Mouse (Mus musculus): ENCODE data around the gene Catsper2. TPM values are rescaled to one million over a fixed set of nuclear protein-coding genes. Genes with fewer than 3 reads are reported as not detected.

The Catsper2 gene
- polyA plus RNA-seq, 1 experiment = 3.6 TPM

- Histone ChIP-seq H3K27ac (replicated peaks; ENCODE audit: low read depth, low read length) (peak overlapping the region; percentile 89), H3K4me1 (ENCODE audit: control insufficient read depth, insufficient read depth, insufficient read length, low read length) (no peaks in the 10 kb centered on the region), H3K4me3 (ENCODE audit: insufficient read depth, low read depth, low read length) (peak overlapping the region; percentile 38)
Measured at GRCm38 (mm10) chr2:121353156-121353555, 60.4 kb downstream of the Catsper2 start.

Other genes with a start within 250 kb of the Catsper2 start
- gene Tubgcp4, start 243.1 kb downstream of the Catsper2 start, polyA plus RNA-seq (2012; ENCODE audit: insufficient read depth, insufficient read length, missing spikeins) = 12.8 and 16.4 TPM in 2 replicates
- 6.6 and 8.6 TPM in 2 replicates for gene Zscan29, start 242.7 kb downstream of the Catsper2 start, polyA plus RNA-seq (2012; ENCODE audit: insufficient read depth, insufficient read length, missing spikeins)
- 8.7 and 12.8 TPM in 2 replicates for gene Trp53bp1, start 142.4 kb downstream of the Catsper2 start, polyA plus RNA-seq (2012; ENCODE audit: insufficient read depth, insufficient read length, missing spikeins)
- gene Map1a, start 124.2 kb downstream of the Catsper2 start, polyA plus RNA-seq (2012; ENCODE audit: insufficient read depth, insufficient read length, missing spikeins) = 1.2 and 1.5 TPM in 2 replicates
- 64.8 and 79.2 TPM in 2 replicates for gene Ppip5k1, start 58.4 kb downstream of the Catsper2 start, polyA plus RNA-seq (2012; ENCODE audit: insufficient read depth, insufficient read length, missing spikeins)
- not detected in 2 replicates for gene Ckmt1, start 56.1 kb downstream of the Catsper2 start, polyA plus RNA-seq (2012; ENCODE audit: insufficient read depth, insufficient read length, missing spikeins)
- gene Strc, start 26.6 kb downstream of the Catsper2 start, polyA plus RNA-seq (2012; ENCODE audit: insufficient read depth, insufficient read length, missing spikeins) = not detected in 2 replicates
- 92.2 and 124 TPM in 2 replicates for gene Pdia3, start within 50 bp of the Catsper2 start, polyA plus RNA-seq (2012; ENCODE audit: insufficient read depth, insufficient read length, missing spikeins)
- gene Ell3, start 30.5 kb upstream of the Catsper2 start, polyA plus RNA-seq (2012; ENCODE audit: insufficient read depth, insufficient read length, missing spikeins) = not detected in 2 replicates
- 562 and 583 TPM in 2 replicates for gene Serf2, start 35.4 kb upstream of the Catsper2 start, polyA plus RNA-seq (2012; ENCODE audit: insufficient read depth, insufficient read length, missing spikeins)
- 114 and 117 TPM in 2 replicates for gene Hypk, start 39.5 kb upstream of the Catsper2 start, polyA plus RNA-seq (2012; ENCODE audit: insufficient read depth, insufficient read length, missing spikeins)
- gene Serinc4, start 43.0 kb upstream of the Catsper2 start, polyA plus RNA-seq (2012; ENCODE audit: insufficient read depth, insufficient read length, missing spikeins) = not detected in 2 replicates
- gene Mfap1b, start 60.3 kb upstream of the Catsper2 start, polyA plus RNA-seq (2012; ENCODE audit: insufficient read depth, insufficient read length, missing spikeins) = 22.1 and 30.8 TPM in 2 replicates
- gene Mfap1a, start 92.9 kb upstream of the Catsper2 start, polyA plus RNA-seq (2012; ENCODE audit: insufficient read depth, insufficient read length, missing spikeins) = 17.5 and 19.3 TPM in 2 replicates
- 2.2 and 2.3 TPM in 2 replicates for gene Wdr76, start 92.9 kb upstream of the Catsper2 start, polyA plus RNA-seq (2012; ENCODE audit: insufficient read depth, insufficient read length, missing spikeins)

Measured in brown adipose tissue, adult 24 weeks (tissue).